Mouse (Mus musculus) heart, postnatal 10 days (tissue): ENCODE data around the gene Nr1i2. TPM values are rescaled to one million over a fixed set of nuclear protein-coding genes. Genes with fewer than 3 reads are reported as not detected.
"Not testable (repeated sequence)": the region's sequence is repeated elsewhere in the genome, so short reads cannot be mapped to it uniquely, and the experiment has no call there.

Experiments
- DNase-seq, 2 experiments: peaks; one replicate each; pipeline ENCODE4 v3.0.0; 2021
- intact Hi-C: fragments of 180-260 bp; cut with DNase I; formaldehyde crosslinking; loops from one replicate; pipeline ENCODE4 v1.15.1; 2025
- total RNA-seq, 2 experiments: library from RNA; stranded (reverse); gene quantifications; 2 replicates each; pipeline ENCODE4 v1.2.3; 2021

Gene Nr1i2
- total RNA-seq, result not detected

DNA sequence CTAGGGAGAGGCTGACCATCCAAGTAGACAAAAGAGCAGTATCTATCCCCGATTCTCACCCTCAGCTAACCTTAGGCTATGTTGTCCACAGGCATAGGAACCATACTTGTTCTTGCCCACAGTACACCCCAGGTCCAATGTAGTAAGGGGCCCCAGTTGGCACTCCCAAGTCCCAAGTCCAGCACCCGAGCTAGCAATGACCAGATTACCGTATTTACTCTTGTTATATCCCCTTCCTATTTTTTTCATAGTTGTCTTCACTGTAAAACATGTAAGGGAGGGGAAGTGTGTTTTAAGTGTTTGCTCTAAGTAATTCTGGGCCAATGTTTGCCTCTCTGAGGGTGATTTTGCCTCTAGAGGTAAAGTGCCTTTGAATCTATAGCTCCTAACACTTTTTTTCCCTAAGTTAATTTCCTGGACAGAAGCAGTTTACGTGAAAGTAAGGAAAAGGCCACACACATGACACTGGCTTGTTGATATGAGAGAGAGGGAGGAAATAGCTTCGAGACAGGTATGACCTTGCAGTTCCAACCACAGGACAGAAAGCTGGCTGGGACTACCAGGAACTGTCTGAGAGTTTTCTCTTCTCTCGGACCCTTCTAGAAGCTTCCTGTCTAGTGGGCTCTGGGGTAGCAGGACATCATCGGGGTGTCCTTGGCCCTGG is at the start of gene Nr1i2:
Gene Nr1i2, minus strand, starts transcription at position 140 of the 664 bp plus-strand sequence.
- no peak for DNase-seq
- intact Hi-C loops, result loop anchor here (2.0 kb wide), 1 partner anchor 212 kb away; no protein-coding TSS in a partner anchor

GRCm38 (mm10) chr16:38341396-38342324 is 47.0 kb upstream of the Nr1i2 start, which contains the start of gene Maats1:
Maats1 (minus strand) TSS chr16:38342143.
- intact Hi-C loops, result no loop called here
- DNase-seq, result peak; percentile 78 to 87

DNA sequence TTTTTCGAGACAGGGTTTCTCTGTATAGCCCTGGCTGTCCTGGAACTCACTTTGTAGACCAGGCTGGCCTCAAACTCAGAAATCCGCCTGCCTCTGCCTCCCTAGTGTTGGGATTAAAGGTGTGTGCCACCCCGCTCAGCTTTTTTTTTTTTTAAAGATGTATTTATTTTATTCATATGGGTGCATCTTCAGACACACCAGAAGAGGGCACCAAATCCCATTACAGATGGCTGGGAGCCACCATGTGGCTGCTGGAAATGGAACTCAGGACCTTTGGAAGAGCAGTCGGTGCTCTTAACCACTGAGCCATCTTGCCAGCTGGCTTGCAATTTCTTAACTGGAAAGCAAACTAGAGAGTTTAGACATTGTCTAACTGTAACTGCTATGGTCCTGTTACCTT is 43.5 kb upstream of the Nr1i2 start:
- DNase-seq, intact Hi-C loops: not testable (repeated sequence)

GRCm38 (mm10) chr16:38334431-38334830 is 39.8 kb upstream of the Nr1i2 start:
- intact Hi-C loops, result no loop called here
- no peak for DNase-seq

DNA sequence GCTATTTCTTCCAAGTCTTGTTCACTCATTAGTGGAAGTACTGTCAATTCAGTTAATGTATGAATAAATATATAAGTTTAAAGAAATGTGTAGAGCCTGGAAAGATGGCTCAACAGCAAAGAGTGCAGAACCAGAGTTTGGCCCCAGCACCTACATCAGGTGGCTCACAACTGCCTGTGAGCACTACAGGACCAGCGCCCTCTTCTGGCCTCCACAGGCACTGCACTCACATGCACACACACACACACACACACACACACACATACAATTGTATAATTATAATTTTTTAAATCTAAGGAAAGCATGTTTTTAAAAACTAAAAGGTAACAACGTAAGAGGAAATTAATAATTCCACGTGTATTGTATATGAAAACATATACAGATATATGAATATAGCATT is 34.7 kb upstream of the Nr1i2 start:
- no peak for DNase-seq
- intact Hi-C loops, result no loop called here

- DNase-seq, result no peak
- intact Hi-C loops, result no loop called here
These were observed 32.3 kb upstream of the Nr1i2 start for GRCm38 (mm10) chr16:38326778-38327397.

DNA sequence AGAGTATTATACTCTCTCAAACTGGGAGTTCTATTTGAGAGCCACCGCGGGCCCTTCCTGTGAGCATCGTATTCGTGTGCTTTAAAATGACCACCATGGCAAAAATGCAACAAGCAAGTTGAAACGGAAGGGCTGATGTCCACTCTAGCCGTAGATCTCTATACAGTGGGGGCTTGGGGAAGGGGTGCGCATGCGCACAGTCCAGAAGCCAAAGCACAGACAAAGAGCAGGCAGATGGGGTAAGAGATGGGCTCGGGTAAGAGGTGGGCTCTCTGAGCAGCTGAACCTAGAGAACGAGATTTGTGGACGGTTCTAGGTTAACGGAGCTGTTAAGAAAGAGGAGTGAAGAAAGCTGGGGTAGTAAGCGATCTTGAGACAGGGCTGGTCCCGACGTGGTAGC is 29.7 kb upstream of the Nr1i2 start:
- intact Hi-C loops, result no loop called here
- no peak for DNase-seq

GRCm38 (mm10) chr16:38321452-38321935 is 26.9 kb upstream of the Nr1i2 start:
- intact Hi-C loops, result no loop called here
- DNase-seq, result peak; percentile 27 to 62

- DNase-seq, result no peak
- intact Hi-C loops, result no loop called here
These were observed 24.5 kb upstream of the Nr1i2 start for GRCm38 (mm10) chr16:38319087-38319486.

DNA sequence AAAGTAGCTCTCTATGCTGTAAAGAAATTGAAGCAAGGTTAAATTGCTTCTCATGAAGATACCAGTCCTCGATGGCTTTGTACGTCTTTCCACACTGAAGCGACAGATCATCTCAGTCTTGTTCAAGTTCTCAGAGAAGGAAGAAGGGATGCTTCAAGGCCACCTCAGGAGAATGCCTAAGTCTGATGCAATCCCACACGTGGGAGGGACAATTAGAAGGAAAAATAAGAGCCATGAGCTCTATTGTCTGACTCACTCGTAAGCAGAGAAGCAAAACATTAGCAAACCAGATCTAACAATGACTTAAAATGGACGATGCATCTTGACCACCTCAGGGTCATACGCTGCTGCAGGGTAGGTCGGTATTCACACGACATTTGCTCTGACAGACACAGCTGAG is 23.9 kb upstream of the Nr1i2 start:
- intact Hi-C loops, result no loop called here
- DNase-seq, result no peak

DNA sequence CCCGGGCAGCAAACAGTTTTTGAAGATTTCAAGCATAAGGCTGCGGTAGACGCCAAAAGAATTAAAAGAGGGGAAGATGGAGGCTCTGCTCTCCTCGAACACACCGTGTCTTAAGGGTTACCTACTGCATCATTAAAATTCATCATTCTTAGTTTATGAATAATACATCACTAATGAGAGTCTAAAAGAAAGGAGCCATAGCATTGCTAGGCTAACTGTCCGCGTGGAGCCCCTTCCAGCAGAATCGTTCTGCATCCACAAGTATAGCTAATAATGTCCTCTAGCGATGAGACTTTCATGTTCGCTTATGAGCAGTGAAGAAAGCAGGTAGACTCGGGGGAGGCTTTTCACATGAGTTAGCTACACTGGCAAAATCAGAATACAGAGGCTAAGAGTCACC is 13.6 kb upstream of the Nr1i2 start:
- intact Hi-C loops, result no loop called here
- DNase-seq, result no peak

- intact Hi-C loops, result no loop called here
- DNase-seq, result no peak
These were observed 13.0 kb upstream of the Nr1i2 start for GRCm38 (mm10) chr16:38307651-38308050.

DNA sequence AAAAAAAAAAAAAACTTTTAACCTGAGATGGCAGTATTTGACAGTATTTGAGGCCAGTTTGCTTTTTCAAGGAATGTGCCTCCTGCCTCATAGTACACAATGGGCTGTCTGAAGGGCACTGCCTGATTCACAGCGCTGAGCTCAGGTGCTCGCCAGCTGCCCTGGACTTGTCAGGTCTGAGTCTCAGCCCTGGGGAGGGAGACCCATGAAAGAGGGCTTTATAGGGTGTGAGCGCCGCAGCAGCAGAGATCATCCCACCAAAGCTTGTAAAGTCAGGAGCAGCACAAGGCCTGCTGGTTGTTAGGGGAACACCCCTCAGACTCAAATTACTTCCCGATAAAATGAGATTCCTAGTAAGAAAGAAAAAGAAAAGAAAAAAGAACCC is 12.6 kb upstream of the Nr1i2 start:
- intact Hi-C loops, result no loop called here
- no peak for DNase-seq

GRCm38 (mm10) chr16:38306571-38307220 is 12.1 kb upstream of the Nr1i2 start:
- peak in 1 of 2 experiments; percentile 7 for DNase-seq
- intact Hi-C loops, result no loop called here

- DNase-seq, result peak; percentile 18 to 46
- intact Hi-C loops, result no loop called here
These were observed 10.0 kb upstream of the Nr1i2 start for GRCm38 (mm10) chr16:38304460-38305194.

- intact Hi-C loops, result no loop called here
- no peak for DNase-seq
These were observed 7.7 kb upstream of the Nr1i2 start for GRCm38 (mm10) chr16:38302367-38302766.

- no peak for DNase-seq
- intact Hi-C loops, result no loop called here
These were observed 3.8 kb upstream of the Nr1i2 start for GRCm38 (mm10) chr16:38298410-38298809.

GRCm38 (mm10) chr16:38295349-38295930 is 816 bp upstream of the Nr1i2 start:
- DNase-seq, result peak; percentile 23 to 24
- intact Hi-C loops, result loop anchor here (2.0 kb wide), 1 partner anchor 211 kb away; no protein-coding TSS in a partner anchor

DNA sequence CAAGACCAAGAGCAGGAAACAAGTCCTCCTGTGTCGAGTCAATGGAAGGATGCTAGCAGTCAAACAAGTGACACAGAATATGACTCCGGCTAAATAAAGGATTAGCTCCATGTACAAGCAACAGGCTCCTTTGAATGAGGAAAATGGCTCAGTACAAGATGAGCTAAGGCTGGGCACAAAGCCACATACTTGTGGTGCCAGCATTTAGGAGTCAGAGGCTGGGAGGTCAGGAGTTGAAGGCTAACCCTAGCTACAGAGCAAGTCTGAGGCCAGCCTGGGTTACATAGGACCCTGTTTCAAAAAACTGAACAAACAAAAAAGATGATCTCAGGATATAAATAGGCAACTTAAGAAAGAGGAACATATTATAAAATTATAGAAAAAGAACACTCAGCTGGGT is 4.5 kb downstream of the Nr1i2 start:
- intact Hi-C loops, result no loop called here
- DNase-seq, result no peak

DNA sequence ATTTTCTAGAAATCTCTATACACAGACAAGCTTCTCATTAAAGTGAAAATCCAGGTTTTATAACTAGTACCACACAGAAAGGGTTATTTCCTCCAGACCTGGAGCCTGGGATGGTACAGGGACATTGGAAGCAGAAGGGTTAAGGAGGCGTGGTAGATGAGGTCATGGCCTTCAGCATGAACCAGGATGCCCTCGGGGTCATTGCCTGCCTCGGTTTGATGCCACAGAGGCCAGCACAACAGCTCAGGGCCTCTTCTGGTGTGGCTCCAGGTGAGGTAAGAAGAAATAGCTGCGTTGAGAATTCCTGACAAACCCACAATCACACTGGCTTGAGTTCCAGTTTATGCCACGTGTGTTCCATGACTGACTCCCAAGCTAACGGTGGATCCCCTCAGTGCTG is 5.8 kb downstream of the Nr1i2 start:
- intact Hi-C loops, result no loop called here
- no peak for DNase-seq
